Mouse (Mus musculus): Measurements from ENCODE around the gene Prkar1b.

DNA sequence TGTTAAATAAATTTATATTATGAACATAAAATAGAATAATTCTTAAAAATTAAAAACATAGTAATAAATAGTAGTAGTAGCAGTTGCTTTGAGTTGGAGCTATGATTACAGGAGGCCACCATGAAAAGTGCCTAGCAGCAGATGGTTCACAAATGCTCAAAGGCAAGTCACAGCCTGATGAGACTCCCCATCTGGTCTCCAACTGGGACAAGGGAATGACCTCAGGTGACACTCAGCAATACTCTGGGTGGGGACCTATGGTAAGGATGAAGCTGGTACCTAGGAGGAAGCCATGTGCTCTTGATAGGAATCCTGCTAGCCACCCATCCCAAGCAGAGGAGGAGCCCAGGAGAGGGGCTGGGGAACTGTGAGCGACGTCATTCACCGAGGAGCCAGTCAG, 24.1 kb downstream of the Prkar1b start:
- TF ChIP-seq POLR2A (IDR thresholded peaks at IDR 0.05; ENCODE audit: low read depth, low read length) (no peak), CTCF (IDR thresholded peaks at IDR 0.05; ENCODE audit: extremely low read depth, insufficient read length, insufficient replicate concordance, low read depth, low read length) (no peak)

Data from small intestine, adult 2 months (tissue).